Mouse (Mus musculus): ENCODE results near the gene Gm20696. TPM values are rescaled to one million over a fixed set of nuclear protein-coding genes. Genes with fewer than 3 reads are reported as not detected.

Gm20696 gene
- polyA plus RNA-seq, 1 experiment: 0.24 TPM

DNA sequence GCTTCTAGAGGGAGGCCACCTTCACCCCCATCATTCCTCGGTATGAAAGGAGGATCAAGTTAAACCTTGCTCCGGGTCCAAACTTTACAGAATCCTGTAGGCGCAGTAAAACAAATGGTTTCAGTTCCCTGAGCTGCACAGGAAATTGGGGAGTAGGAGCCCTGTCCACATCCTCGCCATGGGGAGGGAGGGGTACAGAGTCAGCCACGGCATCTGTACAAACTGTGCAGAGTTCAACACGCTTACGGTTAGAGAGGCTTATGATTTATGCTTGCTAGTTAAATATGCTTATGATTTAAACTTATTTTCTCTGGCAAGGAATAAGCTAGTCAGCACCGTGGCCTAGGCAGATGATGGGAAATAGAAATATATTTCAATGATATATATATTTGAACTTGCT lies 47.1 kb downstream of the Gm20696 start:
- peaks cover 7% of the 10 kb centered on the region for H3K4me1 ChIP-seq (ENCODE audit: control insufficient read depth, insufficient read depth, low read length)
- H3K27me3 ChIP-seq (ENCODE audit: control insufficient read depth, insufficient read depth, low read length, poor library complexity, severe bottlenecking): no peaks in the 10 kb centered on the region
- no peaks in the 10 kb centered on the region for H3K9me3 ChIP-seq (replicated peaks; ENCODE audit: control insufficient read depth, insufficient read depth, low read length, poor library complexity, severe bottlenecking)
- no peak overlapping the region for H3K9ac ChIP-seq (ENCODE audit: low read depth, poor library complexity, severe bottlenecking)
- no peaks in the 10 kb centered on the region for H3K36me3 ChIP-seq (ENCODE audit: control insufficient read depth, insufficient read depth, low read length, poor library complexity, severe bottlenecking)
- no peak for TF ChIP-seq EP300 (IDR thresholded peaks at IDR 0.05; ENCODE audit: insufficient read depth, low read depth, low read length)
- TF ChIP-seq POLR2A (IDR thresholded peaks at IDR 0.05; ENCODE audit: insufficient read depth, low read length): no peak
- no peak for TF ChIP-seq CTCF (IDR thresholded peaks at IDR 0.05; ENCODE audit: low read depth, low read length)
- no peak overlapping the region for H3K27ac ChIP-seq (ENCODE audit: insufficient read depth, low read length)
- H3K4me3 ChIP-seq (ENCODE audit: low read depth, low read length): no peak overlapping the region

DNA sequence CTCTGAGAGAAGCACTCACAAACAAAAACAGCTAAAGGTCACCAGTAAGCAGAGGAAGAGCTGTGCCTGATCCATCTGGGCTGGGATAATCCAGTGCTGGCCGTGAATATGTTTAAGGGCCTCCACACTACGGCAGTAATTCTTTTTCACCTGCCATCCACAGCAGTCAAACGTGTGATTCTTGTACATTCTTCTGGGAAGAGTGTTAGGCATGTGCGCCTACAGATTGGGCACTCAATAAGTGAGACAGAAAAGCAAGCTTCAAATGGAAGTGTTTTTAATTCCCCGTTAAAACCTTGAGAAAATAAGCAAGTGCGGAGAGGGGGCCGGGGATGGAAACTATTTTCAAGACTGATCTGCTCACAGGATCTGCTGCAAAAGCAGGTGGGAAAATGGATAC lies 48.7 kb downstream of the Gm20696 start:
- H3K27ac ChIP-seq (ENCODE audit: insufficient read depth, low read length): no peak overlapping the region
- H3K9me3 ChIP-seq (replicated peaks; ENCODE audit: control insufficient read depth, insufficient read depth, low read length, poor library complexity, severe bottlenecking): no peaks in the 10 kb centered on the region
- no peak overlapping the region for H3K9ac ChIP-seq (ENCODE audit: low read depth, poor library complexity, severe bottlenecking)
- H3K27me3 ChIP-seq (ENCODE audit: control insufficient read depth, insufficient read depth, low read length, poor library complexity, severe bottlenecking): no peaks in the 10 kb centered on the region
- no peak overlapping the region for H3K4me3 ChIP-seq (ENCODE audit: low read depth, low read length)
- TF ChIP-seq EP300 (IDR thresholded peaks at IDR 0.05; ENCODE audit: insufficient read depth, low read depth, low read length) (no peak), POLR2A (IDR thresholded peaks at IDR 0.05; ENCODE audit: insufficient read depth, low read length) (no peak)
- H3K4me1 ChIP-seq (ENCODE audit: control insufficient read depth, insufficient read depth, low read length): peaks cover 5% of the 10 kb centered on the region
- H3K36me3 ChIP-seq (ENCODE audit: control insufficient read depth, insufficient read depth, low read length, poor library complexity, severe bottlenecking): no peaks in the 10 kb centered on the region

DNA sequence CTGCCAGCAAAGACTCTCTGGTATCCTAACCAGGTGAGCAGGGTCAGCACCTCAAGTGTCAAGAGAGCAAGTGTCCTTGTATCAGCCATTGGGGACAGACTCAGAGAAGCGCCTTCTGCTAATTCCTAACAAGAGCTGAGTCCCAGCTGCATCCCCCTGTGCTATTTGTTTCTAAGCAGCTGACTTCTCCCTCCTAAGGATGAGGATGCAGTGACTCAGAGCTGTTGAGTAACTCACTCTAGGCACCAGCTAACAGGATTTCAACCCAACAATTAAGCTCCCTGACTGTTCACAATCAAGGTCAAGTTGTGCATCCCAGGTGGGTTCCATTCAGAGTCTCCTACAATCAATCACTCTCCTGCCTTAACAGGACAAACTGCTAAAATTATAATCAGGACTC lies 49.2 kb downstream of the Gm20696 start:
- H3K9me3 ChIP-seq (replicated peaks; ENCODE audit: control insufficient read depth, insufficient read depth, low read length, poor library complexity, severe bottlenecking): no peaks in the 10 kb centered on the region
- TF ChIP-seq POLR2A (IDR thresholded peaks at IDR 0.05; ENCODE audit: insufficient read depth, low read length): no peak
- no peak for TF ChIP-seq EP300 (IDR thresholded peaks at IDR 0.05; ENCODE audit: insufficient read depth, low read depth, low read length)
- TF ChIP-seq CTCF (IDR thresholded peaks at IDR 0.05; ENCODE audit: low read depth, low read length): no peak
- no peak overlapping the region for H3K4me3 ChIP-seq (ENCODE audit: low read depth, low read length)
- H3K27ac ChIP-seq (ENCODE audit: insufficient read depth, low read length): no peak overlapping the region
- no peaks in the 10 kb centered on the region for H3K36me3 ChIP-seq (ENCODE audit: control insufficient read depth, insufficient read depth, low read length, poor library complexity, severe bottlenecking)
- H3K4me1 ChIP-seq (ENCODE audit: control insufficient read depth, insufficient read depth, low read length): peaks cover 3% of the 10 kb centered on the region
- H3K9ac ChIP-seq (ENCODE audit: low read depth, poor library complexity, severe bottlenecking): no peak overlapping the region
- H3K27me3 ChIP-seq (ENCODE audit: control insufficient read depth, insufficient read depth, low read length, poor library complexity, severe bottlenecking): no peaks in the 10 kb centered on the region

DNA sequence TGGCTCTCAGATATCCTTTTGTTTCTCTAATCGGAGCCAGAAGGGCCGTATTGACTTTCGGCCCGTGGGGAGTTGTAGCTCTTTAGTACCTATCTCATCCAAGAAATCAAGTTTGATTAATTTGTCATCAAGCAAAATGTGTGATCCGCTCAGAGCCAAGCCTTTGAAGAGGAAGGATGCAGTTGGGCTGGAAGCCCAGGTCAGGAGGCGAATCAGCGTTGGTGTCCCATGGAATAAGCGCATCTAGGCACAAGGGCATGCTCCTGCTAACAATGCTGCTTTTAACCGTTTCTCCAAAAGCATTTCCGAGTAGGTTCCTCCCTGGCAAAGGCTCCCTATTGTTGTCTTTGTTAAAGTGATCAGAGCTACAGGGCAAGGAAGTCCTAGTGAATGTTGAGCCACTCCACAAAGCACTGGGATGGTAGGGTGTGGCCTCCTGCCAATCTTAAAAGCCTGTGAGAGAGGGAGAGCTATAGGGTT lies 51.3 kb downstream of the Gm20696 start:
- Histone ChIP-seq H3K4me3 (ENCODE audit: low read depth, low read length) (no peak overlapping the region), H3K4me1 (ENCODE audit: control insufficient read depth, insufficient read depth, low read length) (peaks cover 3% of the 10 kb centered on the region), H3K36me3 (ENCODE audit: control insufficient read depth, insufficient read depth, low read length, poor library complexity, severe bottlenecking) (no peaks in the 10 kb centered on the region), H3K27me3 (ENCODE audit: control insufficient read depth, insufficient read depth, low read length, poor library complexity, severe bottlenecking) (no peaks in the 10 kb centered on the region), H3K27ac (ENCODE audit: insufficient read depth, low read length) (peak overlapping the region; percentile 45), H3K9ac (ENCODE audit: low read depth, poor library complexity, severe bottlenecking) (no peak overlapping the region), H3K9me3 (replicated peaks; ENCODE audit: control insufficient read depth, insufficient read depth, low read length, poor library complexity, severe bottlenecking) (no peaks in the 10 kb centered on the region)
- TF ChIP-seq CTCF (IDR thresholded peaks at IDR 0.05; ENCODE audit: low read depth, low read length): no peak
- peak; percentile 77 for TF ChIP-seq EP300 (IDR thresholded peaks at IDR 0.05; ENCODE audit: insufficient read depth, low read depth, low read length)

- TF ChIP-seq EP300 (IDR thresholded peaks at IDR 0.05; ENCODE audit: insufficient read depth, low read depth, low read length): no peak
- no peak for TF ChIP-seq CTCF (IDR thresholded peaks at IDR 0.05; ENCODE audit: low read depth, low read length)
- TF ChIP-seq POLR2A (IDR thresholded peaks at IDR 0.05; ENCODE audit: insufficient read depth, low read length): no peak
- Histone ChIP-seq H3K27me3 (ENCODE audit: control insufficient read depth, insufficient read depth, low read length, poor library complexity, severe bottlenecking) (no peaks in the 10 kb centered on the region), H3K36me3 (ENCODE audit: control insufficient read depth, insufficient read depth, low read length, poor library complexity, severe bottlenecking) (no peaks in the 10 kb centered on the region), H3K4me3 (ENCODE audit: low read depth, low read length) (no peak overlapping the region), H3K9ac (ENCODE audit: low read depth, poor library complexity, severe bottlenecking) (no peak overlapping the region), H3K9me3 (replicated peaks; ENCODE audit: control insufficient read depth, insufficient read depth, low read length, poor library complexity, severe bottlenecking) (no peaks in the 10 kb centered on the region), H3K4me1 (ENCODE audit: control insufficient read depth, insufficient read depth, low read length) (peaks cover 3% of the 10 kb centered on the region), H3K27ac (ENCODE audit: insufficient read depth, low read length) (peak overlapping the region; percentile 45)
Measured at GRCm38 (mm10) chr6:99614566-99615271, 51.9 kb downstream of the Gm20696 start.

GRCm38 (mm10) chr6:99611866-99612265 lies 54.7 kb downstream of the Gm20696 start:
- H3K4me1 ChIP-seq (ENCODE audit: control insufficient read depth, insufficient read depth, low read length): peaks cover 3% of the 10 kb centered on the region
- TF ChIP-seq CTCF (IDR thresholded peaks at IDR 0.05; ENCODE audit: low read depth, low read length): peak; percentile 21
- no peak for TF ChIP-seq POLR2A (IDR thresholded peaks at IDR 0.05; ENCODE audit: insufficient read depth, low read length)
- no peak overlapping the region for H3K27ac ChIP-seq (ENCODE audit: insufficient read depth, low read length)
- no peak overlapping the region for H3K9ac ChIP-seq (ENCODE audit: low read depth, poor library complexity, severe bottlenecking)
- no peak overlapping the region for H3K4me3 ChIP-seq (ENCODE audit: low read depth, low read length)
- H3K27me3 ChIP-seq (ENCODE audit: control insufficient read depth, insufficient read depth, low read length, poor library complexity, severe bottlenecking): no peaks in the 10 kb centered on the region
- no peaks in the 10 kb centered on the region for H3K9me3 ChIP-seq (replicated peaks; ENCODE audit: control insufficient read depth, insufficient read depth, low read length, poor library complexity, severe bottlenecking)
- H3K36me3 ChIP-seq (ENCODE audit: control insufficient read depth, insufficient read depth, low read length, poor library complexity, severe bottlenecking): no peaks in the 10 kb centered on the region

All from ES-Bruce4 (cell line).